Mouse (Mus musculus) CH12.LX (cell line): Measurements from ENCODE around the gene Adam26b.
"Not testable (repeated sequence)": the region's sequence is repeated elsewhere in the genome, so short reads cannot be mapped to it uniquely, and the experiment has no call there.

Experiments used
- CTCF ChIP-seq, 2 experiments: IDR thresholded peaks in 1 of 2; conservative IDR thresholded peaks in 1 of 2; 2 replicates each; pipeline ENCODE4 v1.5.1; 2011 to 2012; ENCODE audit warnings: low read depth in 2 of 2, low read length in 2 of 2, improper control_type of control experiment in 1 of 2, inconsistent platforms in 1 of 2, mild to moderate bottlenecking in 1 of 2, moderate library complexity in 1 of 2
- POLR2A ChIP-seq: IDR thresholded peaks from 2 replicates; pipeline ENCODE4 v1.6.1; 2011; ENCODE audit warnings: low read depth, mild to moderate bottlenecking, improper control_type of control experiment, low read length
- TBP ChIP-seq: conservative IDR thresholded peaks from 2 replicates; pipeline ENCODE4 v1.6.1; 2011; ENCODE audit warnings: low read depth, low read length, improper control_type of control experiment
- UBTF ChIP-seq: IDR thresholded peaks from 2 replicates; pipeline ENCODE4 v1.6.1; 2012; ENCODE audit warnings: low read depth, mild to moderate bottlenecking, inconsistent platforms, low read length, improper control_type of control experiment, moderate library complexity
- USF1 ChIP-seq: IDR thresholded peaks from 2 replicates; pipeline ENCODE4 v1.6.1; 2014; ENCODE audit warnings: low read depth, mild to moderate bottlenecking, inconsistent platforms, low read length, improper control_type of control experiment
- ZKSCAN1 ChIP-seq: IDR thresholded peaks from 2 replicates; pipeline ENCODE4 v1.6.1; 2012; ENCODE audit warnings: low read depth, inconsistent platforms, low read length, improper control_type of control experiment, borderline replicate concordance
- ZNF384 ChIP-seq: IDR thresholded peaks from 2 replicates; pipeline ENCODE4 v1.6.1; 2012; ENCODE audit warnings: low read depth, low read length, improper control_type of control experiment, inconsistent platforms

DNA sequence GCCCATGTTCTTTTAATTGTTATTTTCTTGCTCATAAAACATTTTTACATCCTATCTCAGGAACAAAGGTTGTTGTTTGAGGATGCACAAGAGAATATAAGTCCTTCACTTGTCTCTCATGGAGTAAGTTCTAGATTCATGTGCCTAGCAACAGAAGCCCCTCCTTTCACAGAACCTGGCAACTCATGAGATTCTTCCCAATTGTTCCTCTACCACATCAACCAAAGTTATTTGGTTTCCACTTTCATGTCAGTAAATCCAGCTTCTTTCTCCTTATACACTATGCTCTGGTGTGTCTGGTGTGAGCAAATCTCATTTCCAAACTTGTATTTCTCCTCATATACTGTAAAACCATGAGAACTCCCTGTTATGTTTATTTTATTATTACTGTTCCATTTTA, at the start of gene Adam26b:
- TF ChIP-seq USF1; CTCF (conservative IDR thresholded peaks at IDR 0.05 in 1 of 2, IDR thresholded peaks at IDR 0.05 in 1 of 2; ENCODE audit: low read depth in 2 of 2, low read length in 2 of 2); POLR2A; TBP; ZKSCAN1; UBTF; ZNF384: not testable (repeated sequence)
